Mouse (Mus musculus): ENCODE data around the gene Cd200r4.
"Not testable (repeated sequence)": the region's sequence is repeated elsewhere in the genome, so short reads cannot be mapped to it uniquely, and the experiment has no call there.

The Cd200r4 gene

GRCm38 (mm10) chr16:44811544-44811943 is at the start of gene Cd200r4:
Cd200r4 (plus strand) TSS chr16:44811733.
- peak; percentile 30 to 56 for DNase-seq (ENCODE audit: low spot score in 2 of 2)

- DNase-seq (ENCODE audit: low spot score in 2 of 2) = no peak
Observed at GRCm38 (mm10) chr16:44761811-44762210, 49.7 kb upstream of the Cd200r4 start.

DNA sequence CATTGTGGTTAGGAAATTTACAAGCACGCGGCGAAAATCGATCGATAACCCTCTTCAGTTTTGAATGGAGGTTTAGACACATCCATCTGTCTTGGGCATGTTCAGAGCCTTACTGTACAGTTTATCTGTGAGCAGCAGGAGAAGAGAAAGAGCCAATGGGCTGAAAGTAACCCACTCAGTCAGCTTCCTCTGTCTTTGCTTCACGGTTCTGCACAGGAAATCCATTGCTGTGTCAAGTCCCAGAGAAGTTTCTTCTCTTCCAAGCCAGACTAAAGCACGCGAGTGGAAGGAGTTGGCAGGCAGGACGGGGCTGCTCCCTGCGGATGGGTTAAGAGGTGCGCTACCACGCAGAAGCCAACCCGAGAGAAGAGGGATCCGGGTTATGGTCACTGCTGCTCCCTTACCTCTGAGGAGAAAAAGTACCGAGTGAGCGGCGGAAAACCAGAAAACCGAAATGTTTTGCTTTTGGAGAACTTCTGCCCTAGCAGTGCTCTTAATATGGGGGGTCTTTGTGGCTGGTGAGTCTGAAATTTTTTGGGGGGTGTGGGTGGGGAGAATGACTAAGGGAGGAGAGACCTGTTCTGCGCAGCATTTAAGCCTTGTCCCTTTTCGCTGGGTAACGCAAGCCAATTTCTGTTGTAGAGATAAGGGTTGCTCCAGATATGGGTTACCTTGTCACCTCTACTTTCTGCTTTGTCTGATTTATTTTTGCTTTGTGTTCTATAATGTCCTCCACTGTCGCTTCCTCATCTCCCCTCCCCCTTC is 45.8 kb upstream of the Cd200r4 start, which contains the start of gene Cd200r1:
Gene Cd200r1, plus strand, starts transcription at position 182 of the 765 bp plus-strand sequence.
- DNase-seq (ENCODE audit: low spot score in 2 of 2) = peak in 1 of 2 experiments; percentile 14

GRCm38 (mm10) chr16:44766320-44766892 is 45.1 kb upstream of the Cd200r4 start:
- no peak for DNase-seq (ENCODE audit: low spot score in 2 of 2)

DNA sequence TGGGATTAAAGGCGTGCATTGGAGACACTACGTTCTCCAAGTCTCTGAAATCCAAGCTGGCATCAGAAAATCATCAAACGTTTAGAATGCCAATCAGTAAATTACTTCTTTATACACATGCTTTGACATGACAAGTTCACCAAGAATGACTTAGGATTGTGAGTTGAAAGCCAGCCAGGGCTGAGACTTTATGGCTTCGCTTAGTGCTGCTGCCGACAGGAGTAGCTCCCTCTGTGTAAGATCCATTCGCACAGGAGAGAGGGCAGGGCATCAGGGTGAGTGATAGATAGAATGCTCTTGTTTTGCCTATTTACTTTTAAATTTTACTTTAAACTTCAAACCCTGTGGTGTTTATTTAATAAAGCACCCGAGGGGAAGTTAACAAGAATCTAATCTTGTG is 44.0 kb upstream of the Cd200r4 start:
- no peak for DNase-seq (ENCODE audit: low spot score in 2 of 2)

DNA sequence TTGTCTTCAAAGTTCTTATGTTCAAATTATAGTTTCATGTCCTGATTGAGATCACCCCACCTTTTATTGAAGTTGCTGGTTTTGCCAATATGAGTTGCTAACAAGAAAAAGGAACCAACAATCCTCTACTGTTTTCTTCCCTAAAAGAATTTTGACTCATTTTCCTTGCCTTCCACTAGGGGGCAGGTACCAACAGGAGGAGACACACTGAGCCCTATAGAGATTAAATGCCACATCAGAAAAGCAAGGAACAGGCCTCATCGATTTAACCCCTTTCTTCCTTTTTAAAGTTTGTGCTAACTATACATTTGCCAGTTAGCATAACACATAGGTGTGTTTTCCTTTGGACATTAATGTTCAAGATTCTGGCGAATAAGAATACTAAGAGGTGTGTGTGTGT is 43.6 kb upstream of the Cd200r4 start:
- no peak for DNase-seq (ENCODE audit: low spot score in 2 of 2)

DNA sequence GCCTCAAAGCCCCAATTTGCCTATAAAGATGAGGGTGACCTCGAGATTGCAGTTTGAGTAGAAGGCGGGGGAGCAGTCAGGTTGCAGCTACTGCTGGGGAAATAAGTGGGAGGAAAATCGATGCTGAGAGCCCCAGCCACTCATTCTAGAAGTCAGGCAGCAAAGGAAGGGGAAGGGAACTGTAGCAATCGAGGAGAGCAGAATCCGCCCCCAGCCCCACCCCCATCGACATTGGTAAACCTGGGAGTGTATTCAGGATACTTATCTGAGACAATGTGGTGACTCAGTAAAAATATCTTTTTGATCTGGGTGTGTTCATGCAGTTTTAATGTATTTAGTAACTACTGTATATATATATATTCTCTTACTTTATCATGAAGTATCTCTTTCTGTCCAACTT is 39.0 kb upstream of the Cd200r4 start:
- DNase-seq (ENCODE audit: low spot score in 2 of 2) = no peak

DNA sequence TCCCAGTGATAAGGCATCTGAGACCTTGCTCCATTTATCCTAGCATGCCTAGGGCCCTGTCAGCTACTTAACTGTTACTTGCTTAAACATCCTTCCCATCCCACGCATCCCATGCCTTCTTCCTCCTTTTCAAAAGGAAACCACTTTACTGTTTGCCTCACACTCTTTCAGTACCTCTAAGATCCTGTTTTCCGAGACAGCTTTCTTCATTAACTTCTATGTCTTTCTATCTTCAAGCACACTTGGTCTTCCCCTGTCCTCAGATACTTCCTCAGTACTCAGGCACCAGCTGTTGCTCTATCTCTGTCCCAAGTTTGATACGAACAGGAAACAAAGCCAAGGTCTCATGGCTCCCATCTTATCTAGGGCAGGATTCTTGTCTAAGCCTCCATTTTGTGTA is 37.9 kb upstream of the Cd200r4 start:
- no peak for DNase-seq (ENCODE audit: low spot score in 2 of 2)

DNA sequence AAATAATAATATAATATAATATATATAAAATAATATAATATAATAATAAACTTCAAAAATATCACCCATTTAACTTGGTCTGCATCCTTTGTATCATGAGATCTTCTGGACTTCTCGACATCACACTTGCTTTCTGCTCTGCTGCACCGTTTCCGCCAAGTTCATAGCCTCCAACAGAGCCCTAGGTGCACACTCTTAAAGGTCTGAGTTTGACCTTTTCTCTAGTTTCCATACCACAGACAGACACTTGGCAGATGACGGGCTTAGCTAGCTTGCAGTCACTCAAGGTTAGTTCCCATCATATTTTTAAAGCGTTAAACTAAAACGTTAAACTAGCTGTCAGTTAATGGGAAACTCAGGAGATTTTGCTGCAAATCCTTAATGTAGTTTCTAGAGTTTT is 37.3 kb upstream of the Cd200r4 start:
- no peak for DNase-seq (ENCODE audit: low spot score in 2 of 2)

GRCm38 (mm10) chr16:44778538-44779147 is 32.9 kb upstream of the Cd200r4 start:
- DNase-seq (ENCODE audit: low spot score in 2 of 2) = no peak

- DNase-seq (ENCODE audit: low spot score in 2 of 2) = no peak
Observed at GRCm38 (mm10) chr16:44779494-44779893, 32.0 kb upstream of the Cd200r4 start.

- no peak for DNase-seq (ENCODE audit: low spot score in 2 of 2)
Observed at GRCm38 (mm10) chr16:44780751-44781150, 30.8 kb upstream of the Cd200r4 start.

GRCm38 (mm10) chr16:44786934-44787333 is 24.6 kb upstream of the Cd200r4 start:
- no peak for DNase-seq (ENCODE audit: low spot score in 2 of 2)

DNA sequence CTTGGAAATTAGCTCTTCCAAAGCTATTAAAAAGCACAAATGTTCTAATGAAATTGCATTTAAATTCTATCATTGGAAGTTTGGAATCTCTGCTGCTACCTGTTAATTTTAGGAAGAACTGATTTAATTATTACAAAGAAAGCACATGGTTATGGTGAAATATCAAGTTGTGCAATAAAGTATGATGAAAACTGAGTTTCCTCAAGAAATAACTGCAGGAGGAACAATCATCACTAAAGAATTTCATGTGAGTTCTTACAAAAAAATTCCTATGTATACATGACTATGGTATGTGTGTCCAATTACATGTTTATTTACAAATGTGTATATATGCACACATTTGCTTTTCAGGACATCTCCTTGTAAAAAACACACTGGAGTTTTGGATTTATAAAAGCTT is 17.1 kb upstream of the Cd200r4 start:
- no peak for DNase-seq (ENCODE audit: low spot score in 2 of 2)

- no peak for DNase-seq (ENCODE audit: low spot score in 2 of 2)
Observed at GRCm38 (mm10) chr16:44805976-44806375, 5.6 kb upstream of the Cd200r4 start.

GRCm38 (mm10) chr16:44810223-44810622 is 1.3 kb upstream of the Cd200r4 start:
- DNase-seq (ENCODE audit: low spot score in 2 of 2) = peak in 1 of 2 experiments; percentile 12

- peak in 1 of 2 experiments; percentile 13 for DNase-seq (ENCODE audit: low spot score in 2 of 2)
Observed at GRCm38 (mm10) chr16:44812468-44813065, 1.0 kb downstream of the Cd200r4 start.

- DNase-seq (ENCODE audit: low spot score in 2 of 2) = no peak
Observed at GRCm38 (mm10) chr16:44818010-44818409, 6.5 kb downstream of the Cd200r4 start.

DNA sequence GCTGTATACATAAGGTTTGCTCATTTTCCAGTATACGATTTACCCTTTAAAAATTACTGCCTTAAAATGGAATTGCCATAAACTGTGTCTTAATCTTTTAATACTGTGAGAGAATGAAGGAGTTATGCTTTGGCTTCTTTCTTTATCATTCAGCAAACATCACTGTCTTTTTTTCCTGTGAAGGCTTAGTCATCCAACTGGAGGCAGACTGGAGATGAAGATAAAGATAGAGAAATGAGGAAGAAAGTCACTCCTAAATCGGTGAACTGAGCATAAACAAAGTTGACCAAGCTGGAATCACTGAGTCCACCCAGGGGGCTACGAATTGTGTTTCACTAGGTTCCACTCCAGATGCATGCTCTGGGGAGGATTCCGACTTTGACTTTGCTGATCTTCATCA is 9.0 kb downstream of the Cd200r4 start:
- DNase-seq (ENCODE audit: low spot score in 2 of 2) = no peak

DNA sequence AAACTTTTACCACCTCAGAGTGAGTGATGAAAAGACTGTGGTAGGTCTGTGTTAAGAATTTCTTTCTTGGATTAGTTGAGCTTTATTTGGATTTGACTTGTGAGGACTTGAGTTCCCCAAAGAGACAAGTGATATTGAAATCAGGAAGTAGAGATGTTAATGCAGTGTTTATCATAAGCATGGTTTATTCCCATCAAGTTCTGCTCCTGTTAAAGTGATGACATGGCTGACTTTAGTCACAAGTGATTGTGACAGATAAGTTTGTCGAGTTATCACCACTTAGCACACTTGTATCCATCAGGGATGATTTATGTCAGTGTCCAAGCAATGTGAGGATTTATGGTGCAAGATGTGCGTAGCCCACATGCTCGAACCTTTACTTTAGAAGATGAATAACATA is 20.8 kb downstream of the Cd200r4 start:
- no peak for DNase-seq (ENCODE audit: low spot score in 2 of 2)

- DNase-seq (ENCODE audit: low spot score in 2 of 2) = not testable (repeated sequence)
Observed at GRCm38 (mm10) chr16:44833189-44833588, 21.7 kb downstream of the Cd200r4 start.

DNA sequence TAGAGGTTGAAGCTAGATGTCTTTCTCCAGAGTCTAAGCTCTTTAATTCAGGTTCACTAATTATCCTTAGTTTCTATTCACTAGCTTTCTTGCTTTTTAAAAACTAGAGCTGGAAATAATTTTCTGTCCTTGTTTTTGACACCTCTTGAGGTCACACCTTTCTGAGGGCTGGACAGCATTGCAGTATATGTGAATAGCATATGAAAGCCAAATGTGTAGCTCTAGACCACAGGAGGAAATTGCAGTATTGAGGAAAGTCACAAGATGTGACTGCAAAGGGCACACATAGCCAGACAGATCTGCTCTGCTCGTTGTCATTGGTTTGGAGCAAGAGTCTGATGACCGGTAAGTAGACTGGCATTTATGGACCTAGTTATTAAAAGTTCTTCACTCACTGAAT is 55.3 kb downstream of the Cd200r4 start, which contains the start of gene Cd200r2:
Gene Cd200r2, plus strand, starts transcription at position 301 of the 400 bp plus-strand sequence.
- no peak for DNase-seq (ENCODE audit: low spot score in 2 of 2)

All from natural killer cell, adult 2 months (primary cell).